Mouse (Mus musculus): ENCODE measurements around the gene Ubd. TPM values are rescaled to one million over a fixed set of nuclear protein-coding genes. Genes with fewer than 3 reads are reported as not detected.

Ubd gene
- not detected in 2 replicates for polyA plus RNA-seq (2015; fragmentation: Nextera tagmentation; extraction: Ambion mirVana)

GRCm38 (mm10) chr17:37193656-37194055, at the start of gene Ubd:
TSS of gene Ubd (plus strand) at chr17:37193892.
- 90% methylated on average over 2 of the region's 2 CpGs for WGBS

GRCm38 (mm10) chr17:37161394-37161793, 32.3 kb upstream of the Ubd start, which contains the start of gene Olfr93:
TSS of gene Olfr93 (minus strand) at chr17:37161494.
- no peaks in the 10 kb centered on the region for H3K36me3 ChIP-seq (ENCODE audit: control insufficient read depth, insufficient read depth)
- no peak for ATAC-seq
- H3K4me1 ChIP-seq (replicated peaks; ENCODE audit: control insufficient read depth, insufficient read depth, low read length) = no peaks in the 10 kb centered on the region

More at GRCm38 (mm10) chr17:37193656-37194055, at the start of gene Ubd:
- ATAC-seq = no peak
- Histone ChIP-seq H3K4me2 (ENCODE audit: low read length) (no peak within 1 kb of the TSS), H3K9me3 (ENCODE audit: control insufficient read depth, low read length) (no peaks in the 10 kb centered on the region), H3K27me3 (replicated peaks; ENCODE audit: control insufficient read depth, insufficient read depth, low read length) (peaks cover 26% of the 10 kb centered on the region), H3K27ac (ENCODE audit: low read length) (no peak within 1 kb of the TSS), H3K4me3 (replicated peaks; ENCODE audit: low read length) (no peak within 1 kb of the TSS), H3K36me3 (ENCODE audit: control insufficient read depth, insufficient read depth) (no peaks in the 10 kb centered on the region), H3K4me1 (replicated peaks; ENCODE audit: control insufficient read depth, insufficient read depth, low read length) (peaks cover 12% of the 10 kb centered on the region), H3K9ac (replicated peaks; ENCODE audit: low read depth, low read length) (no peak within 1 kb of the TSS)

GRCm38 (mm10) chr17:37185474-37185873, 8.2 kb upstream of the Ubd start:
- Histone ChIP-seq H3K27ac (ENCODE audit: low read length) (no peak overlapping the region), H3K27me3 (replicated peaks; ENCODE audit: control insufficient read depth, insufficient read depth, low read length) (no peaks in the 10 kb centered on the region), H3K4me1 (replicated peaks; ENCODE audit: control insufficient read depth, insufficient read depth, low read length) (no peaks in the 10 kb centered on the region), H3K9ac (replicated peaks; ENCODE audit: low read depth, low read length) (no peak overlapping the region), H3K4me2 (ENCODE audit: low read length) (no peak overlapping the region), H3K36me3 (ENCODE audit: control insufficient read depth, insufficient read depth) (no peaks in the 10 kb centered on the region), H3K9me3 (ENCODE audit: control insufficient read depth, low read length) (no peaks in the 10 kb centered on the region), H3K4me3 (replicated peaks; ENCODE audit: low read length) (no peak overlapping the region)
- 62% methylated on average over 6 of the region's 6 CpGs for WGBS
- no peak for ATAC-seq

More at GRCm38 (mm10) chr17:37161394-37161793, 32.3 kb upstream of the Ubd start, which contains the start of gene Olfr93:
- Histone ChIP-seq H3K4me2 (ENCODE audit: low read length) (no peak within 1 kb of the TSS), H3K27me3 (replicated peaks; ENCODE audit: control insufficient read depth, insufficient read depth, low read length) (no peaks in the 10 kb centered on the region), H3K4me3 (replicated peaks; ENCODE audit: low read length) (no peak within 1 kb of the TSS), H3K27ac (ENCODE audit: low read length) (no peak within 1 kb of the TSS), H3K9me3 (ENCODE audit: control insufficient read depth, low read length) (no peaks in the 10 kb centered on the region), H3K9ac (replicated peaks; ENCODE audit: low read depth, low read length) (no peak within 1 kb of the TSS)

- Histone ChIP-seq H3K36me3 (ENCODE audit: control insufficient read depth, insufficient read depth) (no peaks in the 10 kb centered on the region), H3K9me3 (ENCODE audit: control insufficient read depth, low read length) (no peaks in the 10 kb centered on the region), H3K4me1 (replicated peaks; ENCODE audit: control insufficient read depth, insufficient read depth, low read length) (no peaks in the 10 kb centered on the region), H3K4me2 (ENCODE audit: low read length) (no peak overlapping the region), H3K9ac (replicated peaks; ENCODE audit: low read depth, low read length) (no peak overlapping the region), H3K4me3 (replicated peaks; ENCODE audit: low read length) (no peak overlapping the region), H3K27ac (ENCODE audit: low read length) (no peak overlapping the region), H3K27me3 (replicated peaks; ENCODE audit: control insufficient read depth, insufficient read depth, low read length) (0 out of 2 replicates have a peak, but pooled peaks cover 2% of the 10 kb centered on the region)
- 32% methylated on average over 2 of the region's 2 CpGs for WGBS
- no peak for ATAC-seq
Observed at GRCm38 (mm10) chr17:37190711-37191110, 3.0 kb upstream of the Ubd start.

GRCm38 (mm10) chr17:37193032-37193431, 660 bp upstream of the Ubd start:
- ATAC-seq = no peak
- Histone ChIP-seq H3K36me3 (ENCODE audit: control insufficient read depth, insufficient read depth) (no peaks in the 10 kb centered on the region), H3K9ac (replicated peaks; ENCODE audit: low read depth, low read length) (no peak overlapping the region), H3K9me3 (ENCODE audit: control insufficient read depth, low read length) (no peaks in the 10 kb centered on the region), H3K4me1 (replicated peaks; ENCODE audit: control insufficient read depth, insufficient read depth, low read length) (peaks cover 12% of the 10 kb centered on the region), H3K27ac (ENCODE audit: low read length) (no peak overlapping the region), H3K27me3 (replicated peaks; ENCODE audit: control insufficient read depth, insufficient read depth, low read length) (peaks cover 20% of the 10 kb centered on the region), H3K4me2 (ENCODE audit: low read length) (no peak overlapping the region), H3K4me3 (replicated peaks; ENCODE audit: low read length) (no peak overlapping the region)

GRCm38 (mm10) chr17:37194782-37195181, 1.1 kb downstream of the Ubd start:
- no peak for ATAC-seq
- Histone ChIP-seq H3K9ac (replicated peaks; ENCODE audit: low read depth, low read length) (no peak overlapping the region), H3K27ac (ENCODE audit: low read length) (no peak overlapping the region), H3K4me2 (ENCODE audit: low read length) (no peak overlapping the region), H3K4me3 (replicated peaks; ENCODE audit: low read length) (no peak overlapping the region), H3K36me3 (ENCODE audit: control insufficient read depth, insufficient read depth) (no peaks in the 10 kb centered on the region), H3K27me3 (replicated peaks; ENCODE audit: control insufficient read depth, insufficient read depth, low read length) (peaks cover 26% of the 10 kb centered on the region), H3K4me1 (replicated peaks; ENCODE audit: control insufficient read depth, insufficient read depth, low read length) (peaks cover 12% of the 10 kb centered on the region), H3K9me3 (ENCODE audit: control insufficient read depth, low read length) (no peaks in the 10 kb centered on the region)
- WGBS = 92% methylated on average over 5 of the region's 5 CpGs

GRCm38 (mm10) chr17:37196845-37197724, 3.4 kb downstream of the Ubd start:
- Histone ChIP-seq H3K27ac (ENCODE audit: low read length) (no peak overlapping the region), H3K27me3 (replicated peaks; ENCODE audit: control insufficient read depth, insufficient read depth, low read length) (peaks cover 26% of the 10 kb centered on the region), H3K9ac (replicated peaks; ENCODE audit: low read depth, low read length) (peak overlapping the region; percentile 60), H3K4me1 (replicated peaks; ENCODE audit: control insufficient read depth, insufficient read depth, low read length) (peaks cover 12% of the 10 kb centered on the region), H3K4me2 (ENCODE audit: low read length) (peak overlapping the region; percentile 92), H3K4me3 (replicated peaks; ENCODE audit: low read length) (peak overlapping the region; percentile 60), H3K9me3 (ENCODE audit: control insufficient read depth, low read length) (no peaks in the 10 kb centered on the region), H3K36me3 (ENCODE audit: control insufficient read depth, insufficient read depth) (no peaks in the 10 kb centered on the region)
- under 1% methylated on average over 77 of the region's 77 CpGs for WGBS
- peak; percentile 89 for ATAC-seq

GRCm38 (mm10) chr17:37200894-37201293, 7.2 kb downstream of the Ubd start, which contains the start of gene Olfr94:
TSS of gene Olfr94 (minus strand) at chr17:37200994.
- no peaks in the 10 kb centered on the region for H3K9me3 ChIP-seq (ENCODE audit: control insufficient read depth, low read length)
- no peak within 1 kb of the TSS for H3K9ac ChIP-seq (replicated peaks; ENCODE audit: low read depth, low read length)
- WGBS = 75% methylated on average over 2 of the region's 2 CpGs
- no peak within 1 kb of the TSS for H3K4me2 ChIP-seq (ENCODE audit: low read length)
- H3K4me1 ChIP-seq (replicated peaks; ENCODE audit: control insufficient read depth, insufficient read depth, low read length) = peaks cover 12% of the 10 kb centered on the region
- H3K27ac ChIP-seq (ENCODE audit: low read length) = no peak within 1 kb of the TSS
- ATAC-seq = no peak
- no peak within 1 kb of the TSS for H3K4me3 ChIP-seq (replicated peaks; ENCODE audit: low read length)
- H3K36me3 ChIP-seq (ENCODE audit: control insufficient read depth, insufficient read depth) = no peaks in the 10 kb centered on the region
- peaks cover 24% of the 10 kb centered on the region for H3K27me3 ChIP-seq (replicated peaks; ENCODE audit: control insufficient read depth, insufficient read depth, low read length)

GRCm38 (mm10) chr17:37203206-37203916, 9.7 kb downstream of the Ubd start:
- H3K9me3 ChIP-seq (ENCODE audit: control insufficient read depth, low read length) = no peaks in the 10 kb centered on the region
- H3K27me3 ChIP-seq (replicated peaks; ENCODE audit: control insufficient read depth, insufficient read depth, low read length) = peaks cover 3% of the 10 kb centered on the region; the same call in 1 of the 2 replicates
- no peaks in the 10 kb centered on the region for H3K4me1 ChIP-seq (replicated peaks; ENCODE audit: control insufficient read depth, insufficient read depth, low read length)
- H3K4me2 ChIP-seq (ENCODE audit: low read length) = no peak overlapping the region
- no peak overlapping the region for H3K9ac ChIP-seq (replicated peaks; ENCODE audit: low read depth, low read length)
- H3K4me3 ChIP-seq (replicated peaks; ENCODE audit: low read length) = no peak overlapping the region
- no peak overlapping the region for H3K27ac ChIP-seq (ENCODE audit: low read length)
- ATAC-seq = peak; percentile 87
- WGBS = under 1% methylated on average over 4 of the region's 4 CpGs
- H3K36me3 ChIP-seq (ENCODE audit: control insufficient read depth, insufficient read depth) = no peaks in the 10 kb centered on the region
